Mouse (Mus musculus) Patski (cell line): Measurements from ENCODE around the gene Spats2. TPM values are rescaled to one million over a fixed set of nuclear protein-coding genes. Genes with fewer than 3 reads are reported as not detected.

ENCODE experiments used
- ATAC-seq: fragments of 100-300 bp; one replicate; pipeline ENCODE4 v1.8.0; 2021
- CTCF ChIA-PET: fragments of 350-600 bp; sonication (Branson Sonifier 250); formaldehyde crosslinking; loops from one replicate; lab custom pipeline; 2022; ENCODE audit warnings: inconsistent platforms; lab: Charles Lee
- POLR2A ChIA-PET: fragments of 350-600 bp; sonication (Branson Sonifier 250); formaldehyde crosslinking; loops from one replicate; lab custom pipeline; 2022; ENCODE audit warnings: antibody characterized with exemption, inconsistent platforms; lab: Charles Lee
- DNase-seq: peaks from one replicate; pipeline ENCODE4 v3.0.0-alpha.2; 2011; ENCODE audit warnings: low read depth, low spot score
- H3K27me3 ChIP-seq: fragments of 371-371 bp; one replicate; pipeline ENCODE4 v1.5.1; 2021
- CTCF ChIP-seq: fragments of 100-300 bp; IDR thresholded peaks from one replicate; pipeline ENCODE4 v1.5.1; 2021
- in situ Hi-C: fragments of 300-500 bp; cut with MboI; formaldehyde crosslinking; loops from 3 replicates; pipeline ENCODE4 v1.11.1; 2018; ENCODE audit warnings: low pct_unique_long_range_greater_than_20kb, mixed read lengths
- polyA plus RNA-seq: library from polyadenylated mRNA; unstranded; gene quantifications from one replicate; pipeline ENCODE4 v1.2.3, GENCODE M21; 2021

Gene Spats2
- polyA plus RNA-seq, 1 experiment from 2014 or later: 43.8 TPM

DNA sequence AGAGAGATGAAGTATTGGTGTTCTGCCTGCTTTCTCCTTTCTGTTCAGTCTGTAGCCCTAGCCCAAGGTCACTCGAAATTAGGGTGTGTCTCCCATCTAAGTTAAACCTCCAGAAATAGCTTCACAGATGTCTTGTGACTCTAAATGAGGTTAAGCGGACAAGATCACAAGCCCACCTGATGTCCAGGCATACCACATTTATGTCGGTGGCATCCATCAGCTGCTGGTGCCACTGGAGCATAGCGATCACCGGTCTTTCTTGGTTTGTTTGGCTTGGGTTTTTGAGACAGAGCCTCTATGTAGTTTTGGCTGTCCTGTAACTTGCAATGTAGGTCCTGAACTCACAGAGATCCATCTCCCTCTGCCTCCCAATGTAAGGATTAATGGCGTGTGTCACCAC lies 128.1 kb downstream of the Spats2 start:
- in situ Hi-C loops: no loop called here
- ATAC-seq (no peak), DNase-seq (no peak)
- H3K27me3 ChIP-seq: no peaks in the 10 kb centered on the region
- ChIA-PET CTCF (interaction anchor here (2.3 kb wide), 1 partner anchor 12 kb away, joined by 10 read pairs; no protein-coding TSS in a partner anchor), POLR2A (no interaction called here)
- no peak for TF ChIP-seq CTCF

DNA sequence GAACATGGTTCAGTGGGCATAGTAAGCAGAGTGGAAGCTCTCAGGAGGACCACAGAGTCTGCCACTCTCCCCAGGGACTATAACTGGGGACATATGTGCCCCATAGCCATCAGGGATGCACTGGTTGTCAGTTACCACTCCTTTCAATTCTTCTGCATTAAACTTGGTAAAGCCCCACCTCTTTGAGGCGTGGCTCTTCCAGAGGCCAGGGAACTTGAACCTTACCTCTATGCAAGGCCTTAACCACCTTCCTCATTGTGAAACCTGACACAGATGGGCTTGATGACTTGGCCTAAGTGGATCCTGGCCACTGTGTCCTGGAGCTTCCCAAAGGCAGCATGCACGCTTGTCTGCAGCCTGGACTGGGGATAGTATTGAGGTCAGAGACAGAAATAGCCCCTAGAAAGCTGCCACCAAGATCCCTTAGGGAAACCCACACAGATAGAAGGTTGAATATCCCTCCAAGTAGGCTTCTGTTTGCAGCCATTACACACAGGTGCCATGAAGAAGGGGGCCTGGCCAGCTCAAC lies 128.8 kb downstream of the Spats2 start:
- DNase-seq (no peak), ATAC-seq (no peak)
- in situ Hi-C loops: no loop called here
- TF ChIP-seq CTCF: no peak
- ChIA-PET CTCF (interaction anchor here (1.0 to 2.3 kb wide), 2 partner anchors 11 to 166 kb away, joined by 3 to 10 read pairs; no protein-coding TSS in a partner anchor), POLR2A (no interaction called here)
- H3K27me3 ChIP-seq: no peaks in the 10 kb centered on the region

DNA sequence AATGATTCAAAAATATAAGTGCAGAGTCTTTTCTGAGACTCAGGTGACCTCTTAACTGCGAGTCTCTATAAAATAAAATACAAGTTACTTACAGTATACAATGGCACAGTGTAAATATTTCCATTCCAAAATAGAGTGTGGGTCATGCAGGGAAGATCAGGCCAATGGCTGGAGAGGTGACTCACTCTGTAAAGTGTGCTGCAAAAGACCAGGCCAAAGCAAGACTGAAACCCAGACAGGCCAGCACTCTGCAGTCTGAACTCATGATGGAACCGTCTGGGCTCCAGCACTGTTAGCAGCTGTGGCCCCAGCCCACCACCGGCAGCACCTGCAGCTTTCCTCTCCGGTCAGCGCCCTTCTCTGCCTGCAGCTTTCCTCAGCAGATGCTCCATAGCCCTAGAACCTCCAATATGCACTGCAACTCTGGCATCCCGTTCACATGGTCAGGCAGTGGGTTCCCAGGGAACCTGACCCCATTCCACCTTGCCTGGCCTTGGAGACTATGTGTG lies 129.6 kb downstream of the Spats2 start:
- DNase-seq (no peak), ATAC-seq (no peak)
- no peak for TF ChIP-seq CTCF
- H3K27me3 ChIP-seq: no peaks in the 10 kb centered on the region
- in situ Hi-C loops: no loop called here
- CTCF ChIA-PET: interaction anchor here (1.0 kb wide), 1 partner anchor 167 kb away, joined by 3 read pairs; no protein-coding TSS in a partner anchor
- POLR2A ChIA-PET: interaction anchor here (0.6 kb wide), 1 partner anchor 106 kb away, joined by 3 read pairs; no protein-coding TSS in a partner anchor

DNA sequence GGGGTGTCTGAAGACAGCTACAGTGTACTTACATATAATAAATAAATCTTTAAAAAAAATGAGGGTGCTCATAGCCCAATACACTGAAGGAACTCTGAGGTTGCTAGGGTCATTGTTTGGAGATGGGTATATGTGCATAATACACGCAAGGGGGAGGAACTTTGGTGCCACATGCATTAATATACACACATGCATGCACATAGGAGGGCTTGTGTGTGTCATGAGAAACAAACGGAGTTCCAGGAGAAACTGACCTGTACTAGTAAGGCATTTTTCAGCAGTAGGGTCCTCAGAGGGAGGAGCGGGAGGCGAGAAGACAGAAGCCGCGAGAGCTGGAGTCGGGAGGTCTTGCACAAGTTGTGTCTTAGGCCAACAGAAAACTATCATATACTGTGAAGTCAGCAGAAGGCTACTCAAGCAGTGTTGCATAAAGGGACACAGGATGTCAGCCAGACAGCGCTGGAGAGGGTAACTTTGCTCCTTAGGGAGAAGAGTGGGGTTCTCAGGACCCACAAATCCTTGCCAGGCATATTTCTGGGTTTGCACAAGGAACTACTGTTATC lies 133.5 kb downstream of the Spats2 start:
- POLR2A ChIA-PET: no interaction called here
- in situ Hi-C loops: no loop called here
- ATAC-seq: peak; percentile 46
- H3K27me3 ChIP-seq: no peaks in the 10 kb centered on the region
- no peak for TF ChIP-seq CTCF
- CTCF ChIA-PET: no interaction called here
- no peak for DNase-seq

DNA sequence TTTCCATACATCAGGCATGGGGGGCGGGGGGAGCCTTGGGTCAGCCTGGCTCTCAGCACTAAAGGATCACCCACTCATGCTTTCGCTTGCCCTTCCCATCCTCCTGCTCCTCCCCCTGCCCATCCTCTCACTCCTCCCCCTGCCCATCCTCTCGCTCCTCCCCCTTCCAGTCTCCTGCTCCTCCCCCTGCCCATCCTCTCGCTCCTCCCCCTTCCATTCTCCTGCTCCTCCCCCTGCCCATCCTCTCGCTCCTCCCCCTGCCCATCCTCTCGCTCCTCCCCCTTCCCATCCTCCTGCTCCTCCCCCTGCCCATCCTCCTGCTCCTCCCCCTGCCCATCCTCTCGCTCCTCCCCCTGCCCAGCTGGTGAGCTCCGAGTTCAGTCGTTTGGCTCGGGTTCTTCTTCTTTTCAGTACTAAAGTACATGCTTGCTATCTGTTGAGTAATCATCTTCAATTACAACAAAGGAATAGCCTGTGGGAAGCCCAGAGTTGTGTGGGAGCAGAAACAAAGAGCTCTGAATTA lies 134.1 kb downstream of the Spats2 start:
- TF ChIP-seq CTCF: no peak
- in situ Hi-C loops: no loop called here
- ATAC-seq (peak; percentile 42), DNase-seq (peak; percentile 64)
- no peaks in the 10 kb centered on the region for H3K27me3 ChIP-seq
- ChIA-PET POLR2A (no interaction called here), CTCF (no interaction called here)

DNA sequence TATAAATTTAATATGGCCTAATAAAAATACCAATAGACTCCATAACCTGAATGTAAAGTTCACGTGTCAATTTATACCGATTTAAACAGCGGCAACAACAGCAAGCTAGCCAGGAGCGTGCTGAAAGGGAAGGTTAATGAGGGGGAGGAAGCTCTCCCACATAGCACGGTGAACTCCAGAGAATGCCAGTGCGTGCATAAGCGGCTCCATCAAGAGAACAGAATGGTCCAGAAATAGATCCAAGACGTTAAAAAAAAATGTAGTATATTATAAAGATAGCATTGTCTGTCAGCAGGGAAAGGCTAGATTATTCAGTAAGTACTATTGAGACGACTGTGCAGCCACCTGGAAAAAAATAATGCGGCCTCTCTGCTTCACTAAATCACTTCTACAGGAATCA lies 137.0 kb downstream of the Spats2 start:
- H3K27me3 ChIP-seq: no peaks in the 10 kb centered on the region
- TF ChIP-seq CTCF: no peak
- in situ Hi-C loops: no loop called here
- ChIA-PET CTCF (interaction anchor here (1.0 kb wide), 1 partner anchor 163 kb away, joined by 3 read pairs; no protein-coding TSS in a partner anchor), POLR2A (no interaction called here)
- DNase-seq (no peak), ATAC-seq (no peak)

Other genes with a start within 250 kb of the Spats2 start
- gene Rhebl1, start 231.4 kb upstream of the Spats2 start, polyA plus RNA-seq: 17.0 TPM
- gene Dhh, start 227.4 kb upstream of the Spats2 start, polyA plus RNA-seq: not detected
- 26.9 TPM for gene Lmbr1l, start 207.7 kb upstream of the Spats2 start, polyA plus RNA-seq
- gene Tuba1b, start 191.4 kb upstream of the Spats2 start, polyA plus RNA-seq: 921 TPM
- not detected for gene Gm49450, start 172.4 kb upstream of the Spats2 start, polyA plus RNA-seq
- gene Tuba1a, start 172.2 kb upstream of the Spats2 start, polyA plus RNA-seq: 414 TPM
- 210 TPM for gene Tuba1c, start 96.0 kb upstream of the Spats2 start, polyA plus RNA-seq
- 0.76 TPM for gene Prph, start 70.7 kb upstream of the Spats2 start, polyA plus RNA-seq
- 23.7 TPM for gene Troap, start 51.3 kb upstream of the Spats2 start, polyA plus RNA-seq
- gene C1ql4, start 38.1 kb upstream of the Spats2 start, polyA plus RNA-seq: 0.24 TPM
- 1.9 TPM for gene Dnajc22, start 32.7 kb upstream of the Spats2 start, polyA plus RNA-seq
- 11.0 TPM for gene Kcnh3, start 98.9 kb downstream of the Spats2 start, polyA plus RNA-seq
- 69.7 TPM for gene Mcrs1, start 126.0 kb downstream of the Spats2 start, polyA plus RNA-seq
- gene Prpf40b, start 169.2 kb downstream of the Spats2 start, polyA plus RNA-seq: 101 TPM
- 0.67 TPM for gene Fam186b, start 170.0 kb downstream of the Spats2 start, polyA plus RNA-seq
- gene Fmnl3, start 244.6 kb downstream of the Spats2 start, polyA plus RNA-seq: 99.2 TPM